Mouse (Mus musculus) adrenal gland, postnatal 4 days (tissue): Measurements from ENCODE around the gene Ncoa4. TPM values are rescaled to one million over a fixed set of nuclear protein-coding genes. Genes with fewer than 3 reads are reported as not detected.
"Not testable (repeated sequence)": the region's sequence is repeated elsewhere in the genome, so short reads cannot be mapped to it uniquely, and the experiment has no call there.

ENCODE experiments used
- DNase-seq, 2 experiments: peaks; one replicate each; pipeline ENCODE4 v3.0.0; 2021 to 2022; ENCODE audit warnings: low spot score in 2 of 2, mixed read lengths in 2 of 2
- total RNA-seq, 2 experiments: library from RNA; stranded (reverse); gene quantifications; 2 replicates each; pipeline ENCODE4 v1.2.3; 2021

Gene Ncoa4
- total RNA-seq, 2 experiments from 2014 or later = 157 to 162 TPM

- peak in 1 of 2 experiments; percentile 21 for DNase-seq
Observed at GRCm38 (mm10) chr14:32192437-32192836, 32.8 kb downstream of the Ncoa4 start.

GRCm38 (mm10) chr14:32193557-32193956 lies 33.9 kb downstream of the Ncoa4 start:
- not testable (repeated sequence) for DNase-seq

- peak in 1 of 2 experiments; percentile 21 for DNase-seq
Observed at GRCm38 (mm10) chr14:32201354-32201753, 41.7 kb downstream of the Ncoa4 start.

GRCm38 (mm10) chr14:32201791-32202451 lies 42.3 kb downstream of the Ncoa4 start, which contains the start of the genes Timm23 and Parg:
TSS of gene Timm23 (minus strand) at chr14:32201898.
TSS of gene Parg (plus strand) at chr14:32201949.
- DNase-seq = peak; percentile 51 to 75

GRCm38 (mm10) chr14:32226601-32227000 lies 66.9 kb downstream of the Ncoa4 start:
- no peak for DNase-seq

- peak in 1 of 2 experiments; percentile 17 for DNase-seq
Observed at GRCm38 (mm10) chr14:32228996-32229395, 69.3 kb downstream of the Ncoa4 start.

Other genes starting within 250 kb of the Ncoa4 start
- 1 to 10 TPM; 3.1 to 4.0 TPM for gene Galnt15, start 130.9 kb upstream of the Ncoa4 start, total RNA-seq
- 10 to 100 TPM; 30.2 to 32.9 TPM for gene Oxnad1, start 74.5 kb upstream of the Ncoa4 start, total RNA-seq
- gene Dph3, start 74.1 kb upstream of the Ncoa4 start, total RNA-seq = 10 to 100 TPM; 51.9 to 54.7 TPM
- not detected for gene Msmb, start 17.8 kb upstream of the Ncoa4 start, total RNA-seq
- 100 to 1,000 TPM; 108 to 118 TPM for gene Timm23, start 42.0 kb downstream of the Ncoa4 start, total RNA-seq
- gene Parg, start 42.1 kb downstream of the Ncoa4 start, total RNA-seq = 10 to 100 TPM; 70.2 to 80.9 TPM
- 10 to 100 TPM; 14.5 to 15.7 TPM for gene Ogdhl, start 162.2 kb downstream of the Ncoa4 start, total RNA-seq
- gene 1700024G13Rik, start 228.5 kb downstream of the Ncoa4 start, total RNA-seq = not detected